Mouse (Mus musculus): ENCODE measurements at regions not wholly inside any gene's neighbourhood (a gene's known extent, or its start where the extent isn't known, plus 50 kb on each side); places are given as distances from the start of the nearest gene placed in this dataset.

DNA sequence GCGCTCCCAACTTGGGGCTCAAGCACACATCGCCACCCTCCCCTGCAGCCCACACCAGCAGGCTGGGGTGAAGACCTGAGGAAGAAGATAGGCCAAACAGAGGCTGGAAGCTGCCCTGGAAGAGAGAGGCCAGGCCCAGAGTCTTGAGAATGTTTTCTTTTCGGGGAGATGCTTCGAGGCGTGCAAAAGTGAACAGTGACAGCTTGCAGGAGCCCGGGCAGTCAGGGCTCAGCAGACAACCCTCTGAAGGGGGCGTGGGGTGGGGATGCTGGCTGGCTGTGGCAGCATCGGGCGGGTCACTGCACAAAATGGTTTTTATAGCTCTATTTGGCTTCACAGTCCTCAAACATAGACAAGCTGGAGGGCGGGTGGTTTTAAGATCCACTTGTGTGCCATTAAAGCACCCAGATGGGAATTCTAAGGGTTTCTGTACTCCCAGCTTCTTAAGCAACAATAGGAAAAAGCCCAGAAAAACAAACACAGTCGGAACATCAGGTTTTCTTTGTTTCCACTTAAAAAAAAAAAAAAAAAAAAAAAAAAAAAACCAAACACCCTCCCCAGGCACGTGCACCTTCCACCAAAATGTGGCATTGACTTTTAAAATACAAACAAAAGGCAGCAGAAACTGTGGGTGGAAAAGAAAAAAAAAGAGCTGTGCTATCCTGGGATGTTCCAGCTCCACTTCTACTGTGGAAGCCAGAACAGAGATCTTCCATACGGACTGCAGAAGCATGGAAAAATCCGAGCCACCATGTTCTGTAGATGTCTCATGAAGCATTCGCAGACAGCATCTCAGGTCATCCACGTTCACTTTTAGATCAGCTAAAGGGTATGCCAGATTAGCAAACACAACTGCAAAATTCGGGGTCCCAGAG lies 123.5 kb downstream of the Ly86 start:
- peaks cover 8% of the 10 kb centered on the region for H3K4me1 ChIP-seq
- no peaks in the 10 kb centered on the region for H3K27me3 ChIP-seq
- peak overlapping the region; percentile 27 for H3K4me2 ChIP-seq (replicated peaks)
- no peak overlapping the region for H3K27ac ChIP-seq
- ATAC-seq (ENCODE audit: low FRiP score) = no peak
- no peaks in the 10 kb centered on the region for H3K9me3 ChIP-seq (replicated peaks)
- H3K36me3 ChIP-seq = no peaks in the 10 kb centered on the region
- H3K4me3 ChIP-seq = no peak overlapping the region
- 0 out of 2 replicates have a peak overlapping the region, but pooled peaks have one; percentile 35 for H3K9ac ChIP-seq
- WGBS = 41% methylated on average over 17 of the region's 17 CpGs

DNA sequence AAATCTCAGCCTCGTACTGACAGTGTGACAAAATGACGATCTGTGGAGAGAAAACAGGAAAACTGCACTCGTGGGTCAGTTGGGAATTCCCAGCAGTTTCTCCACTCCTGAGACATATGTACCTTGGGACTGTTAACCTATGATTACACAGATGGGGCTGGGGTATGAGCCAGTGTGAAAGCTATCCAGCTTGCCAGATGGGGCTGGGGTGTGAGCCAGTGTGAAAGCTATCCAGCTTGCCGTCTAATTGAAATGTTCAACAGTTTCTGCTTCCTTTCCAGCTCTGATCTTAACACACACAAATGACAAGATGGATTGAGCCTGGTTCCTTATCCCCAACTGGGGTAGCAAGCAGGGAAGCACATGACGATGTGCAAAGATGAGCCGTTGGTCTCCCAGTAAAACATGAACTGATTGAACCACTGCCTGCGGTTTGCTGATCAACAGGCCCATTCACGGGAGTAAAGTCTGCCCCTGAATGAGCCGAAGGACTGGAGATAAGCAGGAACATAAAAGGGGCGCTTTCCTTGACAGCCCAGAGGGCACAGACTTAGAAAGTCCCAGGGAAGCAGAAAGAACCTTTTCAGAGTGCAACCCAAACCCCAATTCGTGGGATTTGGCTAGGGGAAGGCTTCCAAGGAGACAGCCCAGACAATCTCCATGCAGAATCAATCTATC lies 125.4 kb downstream of the Ly86 start:
- 59% methylated on average over 11 of the region's 11 CpGs for WGBS

DNA sequence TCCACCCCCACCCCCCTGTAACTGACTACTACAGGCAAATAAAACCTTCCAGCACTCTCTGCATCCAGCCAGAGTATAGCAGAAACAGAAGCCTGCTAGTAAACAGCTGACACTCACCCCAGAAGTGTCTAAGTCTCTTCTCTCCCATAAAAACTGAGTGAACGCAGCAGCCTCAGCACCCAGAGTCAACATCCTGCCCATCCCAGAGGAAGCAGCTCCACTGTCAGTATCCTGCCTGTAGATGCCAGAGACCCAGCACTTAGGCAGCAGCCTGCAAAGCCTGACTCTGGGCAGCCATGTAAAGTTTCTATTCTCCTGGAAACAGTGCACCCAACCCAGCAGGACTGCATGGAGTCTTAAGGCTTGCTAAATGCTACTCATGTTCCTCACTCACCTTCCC lies 128.4 kb downstream of the Ly86 start:
- Histone ChIP-seq H3K4me1 (peaks cover 15% of the 10 kb centered on the region), H3K27ac (no peak overlapping the region), H3K36me3 (no peaks in the 10 kb centered on the region), H3K4me2 (replicated peaks) (no peak overlapping the region), H3K4me3 (no peak overlapping the region), H3K9ac (no peak overlapping the region), H3K9me3 (replicated peaks) (no peaks in the 10 kb centered on the region), H3K27me3 (peaks cover 6% of the 10 kb centered on the region; the same call in 1 of the 2 replicates)
- 79% methylated on average over 1 of the region's 1 CpGs for WGBS
- ATAC-seq (ENCODE audit: low FRiP score) = no peak

More for the DNA sequence above, 125.4 kb downstream of the Ly86 start:
- no peaks in the 10 kb centered on the region for H3K27me3 ChIP-seq
- H3K9ac ChIP-seq = no peak overlapping the region
- no peak for ATAC-seq (ENCODE audit: low FRiP score)
- no peaks in the 10 kb centered on the region for H3K9me3 ChIP-seq (replicated peaks)
- no peaks in the 10 kb centered on the region for H3K36me3 ChIP-seq
- no peak overlapping the region for H3K4me2 ChIP-seq (replicated peaks)
- no peak overlapping the region for H3K4me3 ChIP-seq
- H3K27ac ChIP-seq = no peak overlapping the region
- peaks cover 8% of the 10 kb centered on the region for H3K4me1 ChIP-seq

DNA sequence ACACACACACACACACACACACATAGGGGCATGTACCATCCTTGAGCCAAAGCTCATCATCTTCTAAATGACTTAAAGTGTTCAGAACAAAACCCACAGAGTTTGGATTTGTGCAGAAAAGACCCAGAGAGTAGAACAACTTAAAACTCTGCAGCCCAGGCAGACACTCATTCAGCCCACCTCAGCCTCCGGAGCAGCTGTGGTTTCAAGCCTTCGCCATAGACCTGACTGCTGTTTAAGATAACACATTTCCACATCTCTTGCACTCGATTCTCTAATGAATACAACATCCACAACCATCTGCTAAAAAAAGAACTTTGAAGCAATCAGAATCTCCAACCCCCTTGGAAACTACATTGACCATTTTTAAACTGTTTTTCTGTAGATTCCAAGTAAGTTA lies 130.8 kb downstream of the Ly86 start:
- Histone ChIP-seq H3K36me3 (no peaks in the 10 kb centered on the region), H3K4me3 (no peak overlapping the region), H3K27me3 (peaks cover 6% of the 10 kb centered on the region; the same call in 1 of the 2 replicates), H3K27ac (no peak overlapping the region), H3K4me2 (replicated peaks) (no peak overlapping the region), H3K9ac (no peak overlapping the region), H3K9me3 (replicated peaks) (no peaks in the 10 kb centered on the region), H3K4me1 (peaks cover 15% of the 10 kb centered on the region)
- ATAC-seq (ENCODE audit: low FRiP score) = no peak
- 79% methylated on average over 3 of the region's 3 CpGs for WGBS

DNA sequence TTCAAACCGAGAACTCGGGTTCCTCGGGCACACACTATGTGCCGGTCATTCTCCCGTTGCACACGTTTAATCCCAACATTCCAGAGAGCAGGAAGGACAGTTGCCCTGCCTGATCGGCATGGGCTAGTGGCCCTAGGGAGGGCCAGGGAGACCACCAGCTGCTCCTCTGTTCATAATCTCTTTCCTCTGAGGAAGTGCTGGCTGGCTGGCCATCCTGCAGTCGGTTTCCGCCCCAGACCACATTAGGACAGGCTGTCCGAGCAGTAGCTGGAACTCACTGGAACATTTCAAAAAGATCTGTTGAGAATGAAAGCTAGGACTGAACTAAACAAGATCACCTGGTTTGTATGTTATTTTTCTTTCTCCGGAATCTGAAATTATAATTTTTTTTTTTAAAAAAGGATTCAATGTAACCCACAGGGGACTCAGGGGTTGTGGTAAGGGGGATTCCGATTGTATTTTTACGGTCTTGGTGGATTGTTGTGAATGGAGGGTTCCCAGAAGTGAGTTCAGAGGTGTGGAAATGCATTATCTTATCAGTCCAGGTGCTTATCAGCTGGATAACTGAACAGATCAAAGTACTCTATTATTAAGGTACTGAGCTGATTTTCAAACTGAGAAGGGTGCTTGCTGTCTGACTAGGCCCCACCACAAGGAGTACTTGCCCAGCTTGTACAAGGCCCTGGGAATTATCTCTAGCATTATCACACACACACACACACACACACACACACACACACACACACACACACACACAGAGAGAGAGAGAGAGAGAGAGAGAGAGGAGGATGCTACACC lies 131.4 kb downstream of the Ly86 start:
- Histone ChIP-seq H3K27me3 (peaks cover 6% of the 10 kb centered on the region; the same call in 1 of the 2 replicates), H3K9ac (no peak overlapping the region), H3K4me2 (replicated peaks) (no peak overlapping the region), H3K27ac (peak overlapping the region; percentile 30; the same call in 1 of the 2 replicates), H3K4me1 (peaks cover 15% of the 10 kb centered on the region), H3K4me3 (no peak overlapping the region), H3K36me3 (no peaks in the 10 kb centered on the region), H3K9me3 (replicated peaks) (no peaks in the 10 kb centered on the region)
- no peak for ATAC-seq (ENCODE audit: low FRiP score)
- 62% methylated on average over 13 of the region's 13 CpGs for WGBS

- Histone ChIP-seq H3K36me3 (no peaks in the 10 kb centered on the region), H3K9ac (no peak overlapping the region), H3K4me1 (peaks cover 15% of the 10 kb centered on the region), H3K4me2 (replicated peaks) (peak overlapping the region; percentile 50), H3K9me3 (replicated peaks) (no peaks in the 10 kb centered on the region), H3K27me3 (peaks cover 6% of the 10 kb centered on the region; the same call in 1 of the 2 replicates), H3K4me3 (no peak overlapping the region), H3K27ac (no peak overlapping the region)
- WGBS = 25% methylated on average over 6 of the region's 6 CpGs
- ATAC-seq (ENCODE audit: low FRiP score) = no peak
These were observed 132.3 kb downstream of the Ly86 start for GRCm38 (mm10) chr13:37477342-37477741.

DNA sequence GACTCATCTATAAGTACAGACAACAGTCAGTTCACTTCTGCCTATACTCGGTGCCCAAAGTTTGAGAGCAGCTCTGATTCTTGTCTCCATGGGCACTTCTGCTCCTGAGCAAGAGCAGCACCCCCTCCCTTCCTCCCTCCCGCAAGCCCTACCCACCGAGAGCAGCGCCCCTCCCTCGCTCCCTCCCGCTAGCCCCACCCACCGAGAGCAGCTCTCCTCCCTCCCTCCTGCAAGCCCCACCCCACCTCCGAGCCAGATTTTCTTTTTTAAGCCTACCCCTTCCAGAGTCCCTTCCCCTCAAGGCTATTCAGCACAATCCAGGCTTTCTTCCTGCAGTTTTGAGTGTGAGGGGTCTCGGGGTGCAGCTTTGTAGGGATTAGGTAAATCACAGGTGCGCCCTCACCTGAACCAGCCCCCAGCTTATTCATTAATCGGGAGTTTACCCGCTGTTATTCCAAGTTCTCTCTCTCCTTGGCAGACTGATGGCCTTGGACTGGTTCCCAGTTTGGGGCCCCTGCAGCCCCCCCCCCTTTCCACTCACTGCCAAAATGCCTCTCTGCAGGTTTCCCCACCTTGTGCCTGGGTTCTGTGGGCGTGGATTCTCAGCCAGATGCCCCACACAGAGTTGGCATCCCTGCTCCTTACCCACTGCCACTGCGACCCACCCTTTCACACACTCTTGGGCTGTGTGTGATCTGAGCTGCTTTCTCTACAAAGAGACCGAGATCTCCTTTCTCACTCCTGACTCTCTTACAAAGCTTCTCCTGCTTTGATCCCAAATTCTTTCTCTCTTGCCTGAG lies 132.9 kb downstream of the Ly86 start:
- ATAC-seq (ENCODE audit: low FRiP score) = peak; percentile 64
- no peaks in the 10 kb centered on the region for H3K9me3 ChIP-seq (replicated peaks)
- H3K4me2 ChIP-seq (replicated peaks) = peak overlapping the region; percentile 50
- H3K36me3 ChIP-seq = no peaks in the 10 kb centered on the region
- WGBS = 4% methylated on average over 14 of the region's 15 CpGs
- H3K27ac ChIP-seq = no peak overlapping the region
- peaks cover 6% of the 10 kb centered on the region; the same call in 1 of the 2 replicates for H3K27me3 ChIP-seq
- peak overlapping the region; percentile 12; the same call in 1 of the 2 replicates for H3K4me3 ChIP-seq
- peaks cover 19% of the 10 kb centered on the region for H3K4me1 ChIP-seq
- H3K9ac ChIP-seq = peak overlapping the region; percentile 29; the same call in 1 of the 2 replicates

DNA sequence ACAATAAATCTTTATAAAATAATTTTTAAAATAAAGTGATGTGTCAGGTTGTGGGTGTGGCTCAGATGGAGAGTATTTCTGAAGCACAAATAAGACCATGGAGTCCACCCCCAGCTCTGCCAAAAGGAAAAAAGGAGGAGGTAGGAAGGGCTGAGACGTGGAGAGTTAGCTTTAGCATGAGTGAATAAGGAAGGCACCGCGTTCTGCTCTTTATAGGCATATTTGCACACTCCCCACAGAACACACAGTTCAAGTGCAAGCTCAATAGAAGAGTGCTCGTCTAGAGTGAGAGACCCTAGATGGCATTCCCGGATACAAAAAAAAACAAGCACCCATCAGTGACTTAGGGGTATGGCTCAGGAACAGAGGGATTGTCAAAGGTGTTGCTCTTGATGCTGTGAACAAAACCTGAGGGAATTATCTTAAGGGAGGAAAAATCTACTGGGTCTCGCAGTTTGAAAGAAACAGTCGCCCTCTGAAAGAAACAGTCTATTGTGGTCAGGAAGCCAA lies 134.2 kb downstream of the Ly86 start:
- Histone ChIP-seq H3K36me3 (no peaks in the 10 kb centered on the region), H3K4me1 (peaks cover 28% of the 10 kb centered on the region), H3K9me3 (replicated peaks) (no peaks in the 10 kb centered on the region), H3K27ac (no peak overlapping the region), H3K4me3 (no peak overlapping the region), H3K4me2 (replicated peaks) (no peak overlapping the region), H3K27me3 (peaks cover 6% of the 10 kb centered on the region; the same call in 1 of the 2 replicates), H3K9ac (no peak overlapping the region)
- no peak for ATAC-seq (ENCODE audit: low FRiP score)
- 76% methylated on average over 7 of the region's 7 CpGs for WGBS

GRCm38 (mm10) chr13:37481514-37481913 lies 136.5 kb downstream of the Ly86 start:
- H3K36me3 ChIP-seq = no peaks in the 10 kb centered on the region
- no peaks in the 10 kb centered on the region for H3K9me3 ChIP-seq (replicated peaks)
- whole genome bisulfite sequencing = 58% methylated on average over 5 of the region's 5 CpGs
- no peak overlapping the region for H3K4me3 ChIP-seq
- H3K4me2 ChIP-seq (replicated peaks) = no peak overlapping the region
- no peak overlapping the region for H3K9ac ChIP-seq
- H3K4me1 ChIP-seq = peaks cover 28% of the 10 kb centered on the region
- no peak overlapping the region for H3K27ac ChIP-seq
- no peak for ATAC-seq (ENCODE audit: low FRiP score)
- peaks cover 6% of the 10 kb centered on the region; the same call in 1 of the 2 replicates for H3K27me3 ChIP-seq

GRCm38 (mm10) chr13:37482038-37482437 lies 137.0 kb downstream of the Ly86 start:
- H3K36me3 ChIP-seq = no peaks in the 10 kb centered on the region
- ATAC-seq (ENCODE audit: low FRiP score) = no peak
- 58% methylated on average over 2 of the region's 2 CpGs for WGBS
- no peaks in the 10 kb centered on the region for H3K9me3 ChIP-seq (replicated peaks)
- H3K4me2 ChIP-seq (replicated peaks) = no peak overlapping the region
- peaks cover 27% of the 10 kb centered on the region for H3K4me1 ChIP-seq
- no peak overlapping the region for H3K27ac ChIP-seq
- peaks cover 6% of the 10 kb centered on the region; the same call in 1 of the 2 replicates for H3K27me3 ChIP-seq
- no peak overlapping the region for H3K9ac ChIP-seq
- H3K4me3 ChIP-seq = no peak overlapping the region

GRCm38 (mm10) chr13:37482589-37482988 lies 137.6 kb downstream of the Ly86 start:
- no peaks in the 10 kb centered on the region for H3K36me3 ChIP-seq
- peak overlapping the region; percentile 45 for H3K4me2 ChIP-seq (replicated peaks)
- 3% methylated on average over 8 of the region's 10 CpGs for WGBS
- 0 out of 2 replicates have a peak, but pooled peaks cover 6% of the 10 kb centered on the region for H3K27me3 ChIP-seq
- H3K9me3 ChIP-seq (replicated peaks) = no peaks in the 10 kb centered on the region
- peak overlapping the region; percentile 46 for H3K9ac ChIP-seq
- H3K4me1 ChIP-seq = peaks cover 22% of the 10 kb centered on the region
- H3K4me3 ChIP-seq = no peak overlapping the region
- peak; percentile 76 for ATAC-seq (ENCODE audit: low FRiP score)
- peak overlapping the region; percentile 70 for H3K27ac ChIP-seq
